Mouse (Mus musculus): ENCODE data around the gene Med20. TPM values are rescaled to one million over a fixed set of nuclear protein-coding genes. Genes with fewer than 3 reads are reported as not detected.
A peak's percentile ranks its signal among the peaks of the same experiment; 100 is the strongest.

Gene Med20
- polyA plus RNA-seq, 1 experiment: 17.0 TPM

DNA sequence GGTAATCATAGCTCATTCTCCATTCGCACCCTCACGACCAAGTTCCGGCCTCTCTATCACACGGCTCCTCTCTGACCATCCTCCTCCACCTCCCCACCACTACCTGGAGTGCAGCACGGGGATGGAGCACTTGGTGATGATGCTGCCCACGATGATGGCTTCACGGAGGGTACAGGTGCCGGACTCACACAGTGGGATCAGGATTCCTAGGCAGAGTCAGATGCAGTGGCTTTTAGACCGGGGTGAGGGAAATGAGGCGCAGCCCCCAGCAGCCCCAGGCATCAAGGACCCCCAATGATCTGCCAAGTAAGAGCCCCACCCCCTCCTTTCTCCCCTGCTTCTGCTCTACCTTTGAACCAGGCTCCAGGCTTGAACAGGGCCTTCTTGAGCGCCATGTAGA is 9.1 kb upstream of the Med20 start:
- H3K36me3 ChIP-seq (ENCODE audit: control insufficient read depth, insufficient read depth, low read length): peaks cover 7% of the 10 kb centered on the region
- H3K4me1 ChIP-seq (ENCODE audit: control insufficient read depth, insufficient read depth, low read length): peaks cover 6% of the 10 kb centered on the region
- no peak for TF ChIP-seq CTCF (IDR thresholded peaks at IDR 0.05; ENCODE audit: control insufficient read depth, insufficient read depth, insufficient replicate concordance, low read depth, low read length)
- no peak for TF ChIP-seq POLR2A (IDR thresholded peaks at IDR 0.05; ENCODE audit: control insufficient read depth, low read depth, low read length)
- no peak overlapping the region for H3K4me3 ChIP-seq (ENCODE audit: control insufficient read depth, low read depth, low read length)
- no peaks in the 10 kb centered on the region for H3K27me3 ChIP-seq (ENCODE audit: control insufficient read depth, insufficient read depth, low read length)
- no peak overlapping the region for H3K27ac ChIP-seq (ENCODE audit: control insufficient read depth, insufficient read depth, low read depth, low read length)

DNA sequence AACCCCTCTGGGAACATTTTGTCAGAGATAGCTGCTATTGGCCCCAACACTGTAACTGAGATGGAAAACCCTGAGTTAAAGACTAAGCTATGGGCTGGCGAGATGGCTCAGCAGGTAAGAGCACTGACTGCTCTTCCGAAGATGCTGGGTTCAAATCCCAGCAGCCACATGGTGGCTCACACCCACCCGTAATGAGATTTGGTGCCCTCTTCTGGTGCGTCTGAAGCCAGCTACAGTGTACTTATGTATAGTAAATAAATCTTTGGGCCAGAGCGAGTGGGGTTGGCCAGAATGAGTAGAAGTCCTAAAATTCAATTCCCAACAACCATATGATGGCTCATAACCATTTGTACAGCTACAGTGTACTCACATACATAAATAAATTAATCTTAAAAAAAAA is 5.2 kb upstream of the Med20 start:
- no peak overlapping the region for H3K4me3 ChIP-seq (ENCODE audit: control insufficient read depth, low read depth, low read length)
- H3K36me3 ChIP-seq (ENCODE audit: control insufficient read depth, insufficient read depth, low read length): peaks cover 7% of the 10 kb centered on the region
- no peaks in the 10 kb centered on the region for H3K27me3 ChIP-seq (ENCODE audit: control insufficient read depth, insufficient read depth, low read length)
- H3K27ac ChIP-seq (ENCODE audit: control insufficient read depth, insufficient read depth, low read depth, low read length): no peak overlapping the region
- TF ChIP-seq CTCF (IDR thresholded peaks at IDR 0.05; ENCODE audit: control insufficient read depth, insufficient read depth, insufficient replicate concordance, low read depth, low read length) (no peak), POLR2A (IDR thresholded peaks at IDR 0.05; ENCODE audit: control insufficient read depth, low read depth, low read length) (no peak)
- H3K4me1 ChIP-seq (ENCODE audit: control insufficient read depth, insufficient read depth, low read length): peaks cover 2% of the 10 kb centered on the region; the same call in 1 of the 2 replicates

GRCm38 (mm10) chr17:47609182-47609581 is 2.2 kb upstream of the Med20 start:
- Histone ChIP-seq H3K36me3 (ENCODE audit: control insufficient read depth, insufficient read depth, low read length) (peaks cover 4% of the 10 kb centered on the region), H3K27ac (ENCODE audit: control insufficient read depth, insufficient read depth, low read depth, low read length) (no peak overlapping the region), H3K27me3 (ENCODE audit: control insufficient read depth, insufficient read depth, low read length) (no peaks in the 10 kb centered on the region), H3K4me3 (ENCODE audit: control insufficient read depth, low read depth, low read length) (no peak overlapping the region), H3K4me1 (ENCODE audit: control insufficient read depth, insufficient read depth, low read length) (peaks cover 5% of the 10 kb centered on the region)
- TF ChIP-seq POLR2A (IDR thresholded peaks at IDR 0.05; ENCODE audit: control insufficient read depth, low read depth, low read length): no peak
- no peak for TF ChIP-seq CTCF (IDR thresholded peaks at IDR 0.05; ENCODE audit: control insufficient read depth, insufficient read depth, insufficient replicate concordance, low read depth, low read length)

DNA sequence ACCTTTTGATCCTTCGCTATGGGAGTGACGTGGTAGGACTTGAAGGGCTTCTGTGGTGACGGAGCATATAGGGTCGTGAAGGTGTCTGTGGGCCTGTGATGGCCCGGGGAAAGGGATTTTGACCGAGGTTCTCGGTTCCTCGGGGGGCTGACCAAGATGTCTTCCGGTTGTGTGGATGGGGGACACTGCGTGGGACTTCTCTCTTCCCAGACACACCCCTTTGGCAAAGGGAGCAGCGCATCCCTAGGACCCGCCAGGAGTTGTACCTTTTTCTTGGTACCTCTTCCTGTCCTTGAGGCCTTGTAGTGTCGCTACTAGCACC is 240 bp downstream of the Med20 start:
- Histone ChIP-seq H3K4me3 (ENCODE audit: control insufficient read depth, low read depth, low read length) (peak overlapping the region; percentile 98), H3K4me1 (ENCODE audit: control insufficient read depth, insufficient read depth, low read length) (peaks cover 5% of the 10 kb centered on the region), H3K36me3 (ENCODE audit: control insufficient read depth, insufficient read depth, low read length) (peaks cover 2% of the 10 kb centered on the region), H3K27ac (ENCODE audit: control insufficient read depth, insufficient read depth, low read depth, low read length) (peak overlapping the region; percentile 76), H3K27me3 (ENCODE audit: control insufficient read depth, insufficient read depth, low read length) (no peaks in the 10 kb centered on the region)
- TF ChIP-seq POLR2A (IDR thresholded peaks at IDR 0.05; ENCODE audit: control insufficient read depth, low read depth, low read length) (no peak), CTCF (IDR thresholded peaks at IDR 0.05; ENCODE audit: control insufficient read depth, insufficient read depth, insufficient replicate concordance, low read depth, low read length) (no peak)

DNA sequence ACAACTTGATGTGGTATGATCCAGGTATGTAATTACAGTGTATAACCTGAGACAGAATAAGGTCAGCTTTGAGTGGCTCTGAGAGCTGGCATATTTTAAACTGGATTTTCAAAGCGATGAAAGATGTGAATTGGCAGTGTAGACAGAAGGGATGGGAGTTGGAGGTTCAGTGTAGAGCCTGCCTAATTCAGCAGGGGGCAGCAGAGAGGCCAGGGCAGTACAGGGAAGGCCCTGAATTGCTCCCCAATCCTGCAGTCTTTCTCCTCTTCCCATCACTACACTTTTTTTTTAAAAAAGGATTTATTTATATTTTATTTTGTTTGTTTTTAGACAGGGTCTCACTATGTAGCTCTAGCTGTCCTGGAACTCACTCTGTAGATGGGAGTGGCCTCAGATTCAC is 2.6 kb downstream of the Med20 start:
- H3K27me3 ChIP-seq (ENCODE audit: control insufficient read depth, insufficient read depth, low read length): no peaks in the 10 kb centered on the region
- H3K27ac ChIP-seq (ENCODE audit: control insufficient read depth, insufficient read depth, low read depth, low read length): no peak overlapping the region
- no peak overlapping the region for H3K4me3 ChIP-seq (ENCODE audit: control insufficient read depth, low read depth, low read length)
- no peak for TF ChIP-seq POLR2A (IDR thresholded peaks at IDR 0.05; ENCODE audit: control insufficient read depth, low read depth, low read length)
- TF ChIP-seq CTCF (IDR thresholded peaks at IDR 0.05; ENCODE audit: control insufficient read depth, insufficient read depth, insufficient replicate concordance, low read depth, low read length): peak; percentile 54; the same call in 1 of the 2 replicates
- peaks cover 5% of the 10 kb centered on the region for H3K4me1 ChIP-seq (ENCODE audit: control insufficient read depth, insufficient read depth, low read length)
- H3K36me3 ChIP-seq (ENCODE audit: control insufficient read depth, insufficient read depth, low read length): peaks cover 3% of the 10 kb centered on the region

- TF ChIP-seq CTCF (IDR thresholded peaks at IDR 0.05; ENCODE audit: control insufficient read depth, insufficient read depth, insufficient replicate concordance, low read depth, low read length) (no peak), POLR2A (IDR thresholded peaks at IDR 0.05; ENCODE audit: control insufficient read depth, low read depth, low read length) (no peak)
- Histone ChIP-seq H3K36me3 (ENCODE audit: control insufficient read depth, insufficient read depth, low read length) (peaks cover 3% of the 10 kb centered on the region), H3K27me3 (ENCODE audit: control insufficient read depth, insufficient read depth, low read length) (no peaks in the 10 kb centered on the region), H3K27ac (ENCODE audit: control insufficient read depth, insufficient read depth, low read depth, low read length) (no peak overlapping the region), H3K4me3 (ENCODE audit: control insufficient read depth, low read depth, low read length) (no peak overlapping the region), H3K4me1 (ENCODE audit: control insufficient read depth, insufficient read depth, low read length) (peaks cover 3% of the 10 kb centered on the region)
Observed at GRCm38 (mm10) chr17:47616119-47616518, 4.7 kb downstream of the Med20 start.

DNA sequence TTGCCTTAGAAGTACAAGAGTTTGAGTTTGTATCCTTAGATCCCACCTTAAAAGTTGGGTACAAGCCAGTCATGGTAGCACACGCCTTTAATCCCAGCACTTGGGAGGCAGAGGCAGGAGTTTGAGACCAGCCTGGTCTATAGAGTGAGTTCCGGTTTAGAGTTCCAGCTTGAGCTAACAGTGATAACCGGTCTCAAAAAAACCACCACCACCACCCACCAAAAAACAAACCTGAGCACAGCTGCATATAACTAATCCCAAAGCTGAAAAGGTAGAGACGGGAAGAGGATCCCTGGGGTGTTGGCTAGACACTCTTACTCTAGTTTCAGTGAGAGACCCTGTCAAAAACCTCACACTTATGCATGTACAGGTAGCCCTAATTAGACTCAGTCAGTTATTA is 5.3 kb downstream of the Med20 start:
- TF ChIP-seq POLR2A (IDR thresholded peaks at IDR 0.05; ENCODE audit: control insufficient read depth, low read depth, low read length) (no peak), CTCF (IDR thresholded peaks at IDR 0.05; ENCODE audit: control insufficient read depth, insufficient read depth, insufficient replicate concordance, low read depth, low read length) (no peak)
- Histone ChIP-seq H3K27me3 (ENCODE audit: control insufficient read depth, insufficient read depth, low read length) (no peaks in the 10 kb centered on the region), H3K27ac (ENCODE audit: control insufficient read depth, insufficient read depth, low read depth, low read length) (no peak overlapping the region), H3K36me3 (ENCODE audit: control insufficient read depth, insufficient read depth, low read length) (peaks cover 3% of the 10 kb centered on the region), H3K4me1 (ENCODE audit: control insufficient read depth, insufficient read depth, low read length) (peaks cover 3% of the 10 kb centered on the region), H3K4me3 (ENCODE audit: control insufficient read depth, low read depth, low read length) (no peak overlapping the region)
